Mouse (Mus musculus) 3134 (cell line): ENCODE results near the gene Tecpr2.

Experiments
- DNase-seq: peaks from one replicate; pipeline ENCODE4 v3.0.0-alpha.2; 2011; ENCODE audit warnings: low spot score; ENCODE audit not compliant: insufficient read length; ENCODE audit errors: extremely low read depth

Tecpr2 gene

GRCm38 (mm10) chr12:110975838-110976468, 86.9 kb downstream of the Tecpr2 start:
- no peak for DNase-seq

- no peak for DNase-seq
Measured at GRCm38 (mm10) chr12:110976589-110977344, 87.7 kb downstream of the Tecpr2 start.

GRCm38 (mm10) chr12:110977345-110977733, 88.3 kb downstream of the Tecpr2 start:
- DNase-seq = no peak

GRCm38 (mm10) chr12:110977896-110978606, 89.0 kb downstream of the Tecpr2 start:
- DNase-seq = no peak

GRCm38 (mm10) chr12:110978607-110979406, 89.7 kb downstream of the Tecpr2 start, which contains the start of gene Ankrd9:
TSS of gene Ankrd9 (minus strand) at chr12:110979040.
- peak; percentile 96 for DNase-seq

- no peak for DNase-seq
Measured at GRCm38 (mm10) chr12:110979808-110980207, 90.7 kb downstream of the Tecpr2 start.

- no peak for DNase-seq
Measured at GRCm38 (mm10) chr12:110981736-110982135, 92.7 kb downstream of the Tecpr2 start.

DNA sequence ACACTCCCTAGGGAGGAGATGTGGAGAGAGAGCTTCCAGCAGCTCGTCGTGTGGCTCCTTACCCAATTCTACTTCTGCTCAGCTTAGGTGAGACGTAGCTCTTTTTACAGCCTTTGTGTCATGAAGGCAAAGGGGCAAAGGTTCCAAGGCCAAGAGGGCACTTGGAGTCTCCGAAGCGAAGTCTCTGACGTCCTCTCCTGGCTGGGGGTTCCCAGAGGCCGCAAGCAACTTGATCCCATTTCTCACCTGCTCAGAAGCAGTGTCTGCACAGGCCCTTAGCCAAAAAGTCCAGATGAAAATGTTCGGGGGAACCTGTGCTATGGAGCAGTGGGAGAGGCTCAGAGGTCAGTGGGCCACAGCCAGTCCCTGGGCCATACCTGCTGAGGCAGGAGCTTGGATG, 94.0 kb downstream of the Tecpr2 start:
- no peak for DNase-seq

- DNase-seq = no peak
Measured at GRCm38 (mm10) chr12:110983714-110984113, 94.7 kb downstream of the Tecpr2 start.

GRCm38 (mm10) chr12:110984598-110984997, 95.5 kb downstream of the Tecpr2 start:
- DNase-seq = no peak

DNA sequence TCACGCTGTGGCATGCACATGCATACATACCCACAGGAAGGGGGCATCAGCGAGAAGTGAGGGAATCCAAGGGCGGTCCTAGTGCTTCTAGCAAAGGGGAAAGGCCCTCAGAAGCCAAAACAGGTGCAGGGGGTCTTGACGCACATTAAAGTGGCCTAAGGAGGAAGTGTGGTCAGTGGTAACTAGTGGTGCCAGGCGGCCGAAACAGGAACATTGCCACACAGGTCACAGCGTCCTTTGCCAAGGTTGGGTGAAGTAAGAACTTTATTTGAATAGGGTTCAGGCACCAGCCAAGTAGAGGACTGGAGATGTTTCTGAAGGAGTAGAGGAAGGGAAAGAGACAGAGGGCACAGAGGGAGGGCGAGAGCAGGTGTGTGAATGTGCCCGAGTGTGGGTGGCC, 96.1 kb downstream of the Tecpr2 start:
- no peak for DNase-seq

DNA sequence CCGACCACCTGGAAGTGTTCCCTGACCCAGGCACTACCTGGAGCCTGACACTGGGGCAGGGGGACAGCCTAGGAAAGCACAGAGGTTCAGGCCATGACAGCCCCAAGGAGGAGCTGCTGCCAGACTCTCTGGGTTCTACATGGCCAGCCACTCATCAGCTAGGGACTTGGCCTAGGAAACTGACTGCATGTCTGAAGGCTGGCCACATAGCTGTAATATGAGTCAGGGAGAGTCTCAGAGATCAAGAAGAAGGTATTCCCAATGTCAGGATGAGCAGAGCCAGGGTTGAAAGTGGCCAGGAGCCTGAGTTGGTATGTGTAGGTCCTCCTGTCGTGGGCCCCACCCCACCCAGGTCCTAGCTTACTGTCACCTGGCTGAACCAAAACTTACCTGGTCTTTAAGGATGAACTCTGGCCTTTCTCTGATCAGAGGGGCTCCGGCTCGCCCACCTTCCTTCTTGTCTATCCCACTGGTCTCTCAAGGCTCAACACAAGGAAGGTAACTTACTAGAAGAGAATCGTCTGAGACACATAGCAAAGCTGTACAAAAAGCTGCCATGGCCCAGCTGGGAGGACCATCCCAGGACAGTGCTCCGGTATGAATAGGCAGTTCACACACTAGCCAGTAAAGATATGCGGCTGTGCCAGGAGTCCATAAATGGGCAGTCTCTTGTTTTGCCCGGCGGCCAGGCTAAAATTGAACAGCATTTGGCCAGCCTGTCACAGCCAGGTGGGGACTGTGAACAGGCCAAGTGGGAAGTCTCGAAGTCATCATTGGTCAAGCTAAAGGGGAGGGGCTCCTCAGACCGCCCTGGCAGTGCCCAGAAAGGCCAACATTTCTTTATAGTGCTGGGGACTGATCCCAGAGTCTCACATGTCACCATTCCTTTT, 97.7 kb downstream of the Tecpr2 start:
- no peak for DNase-seq

DNA sequence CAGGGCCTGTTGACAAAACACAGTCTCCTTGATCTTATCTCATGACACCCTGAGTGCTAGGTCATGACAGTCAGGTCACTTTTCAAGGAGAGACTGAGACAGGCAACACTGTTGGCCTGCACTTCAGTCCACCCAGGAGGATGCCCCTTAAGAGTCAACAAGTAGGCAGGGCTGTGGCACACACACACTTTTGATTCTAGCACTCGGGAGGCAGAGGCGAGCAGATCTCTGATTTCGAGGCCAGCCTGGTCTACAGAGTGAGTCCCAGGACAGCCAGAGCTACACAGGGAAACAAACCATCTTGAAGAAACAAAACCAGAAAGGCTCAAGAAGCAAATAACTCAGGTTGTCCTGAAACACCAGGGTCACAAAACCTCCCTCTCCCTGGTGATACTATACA, 100.3 kb downstream of the Tecpr2 start:
- no peak for DNase-seq

GRCm38 (mm10) chr12:110990500-110990899, 101.4 kb downstream of the Tecpr2 start:
- DNase-seq = no peak

DNA sequence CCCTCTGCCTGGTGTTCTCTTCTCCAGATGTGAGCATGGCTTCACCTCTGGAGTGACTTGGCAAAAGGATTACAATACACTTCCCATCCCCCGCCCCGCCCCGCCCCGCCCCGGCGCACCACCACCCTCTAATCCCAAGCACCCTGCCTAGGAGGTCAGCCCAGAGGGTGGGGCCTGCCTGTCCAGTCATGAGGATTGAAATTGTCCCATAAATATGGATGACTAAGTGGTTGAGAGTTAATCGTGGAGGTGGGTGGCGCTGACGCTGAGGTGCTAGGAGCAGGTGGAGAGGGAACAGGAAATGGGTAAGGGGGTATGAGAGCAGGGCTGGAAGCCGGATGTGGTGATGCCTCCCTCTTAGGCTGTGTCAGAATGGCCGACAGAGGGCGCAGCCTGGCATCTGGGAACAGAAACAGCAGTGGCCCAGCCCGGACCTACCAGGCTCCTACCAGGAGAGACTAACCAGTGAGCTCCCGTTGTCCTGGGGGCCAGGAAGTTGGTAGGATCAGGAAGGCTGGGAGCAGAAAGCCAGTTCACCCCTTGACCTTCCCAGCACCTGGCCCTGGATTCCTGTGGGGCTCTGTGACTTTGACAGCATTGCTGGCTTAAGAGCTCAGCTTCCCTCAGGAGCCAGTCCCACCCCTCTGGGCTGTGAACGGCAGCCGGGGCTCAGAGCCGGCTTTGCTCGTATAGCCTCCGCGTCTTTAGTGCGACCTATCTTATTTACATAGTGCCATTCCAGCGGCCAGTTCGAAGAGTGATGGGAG, 102.5 kb downstream of the Tecpr2 start:
- peak; percentile 86 for DNase-seq

- DNase-seq = peak; percentile 90
Measured at GRCm38 (mm10) chr12:110992128-110992553, 103.1 kb downstream of the Tecpr2 start.

DNA sequence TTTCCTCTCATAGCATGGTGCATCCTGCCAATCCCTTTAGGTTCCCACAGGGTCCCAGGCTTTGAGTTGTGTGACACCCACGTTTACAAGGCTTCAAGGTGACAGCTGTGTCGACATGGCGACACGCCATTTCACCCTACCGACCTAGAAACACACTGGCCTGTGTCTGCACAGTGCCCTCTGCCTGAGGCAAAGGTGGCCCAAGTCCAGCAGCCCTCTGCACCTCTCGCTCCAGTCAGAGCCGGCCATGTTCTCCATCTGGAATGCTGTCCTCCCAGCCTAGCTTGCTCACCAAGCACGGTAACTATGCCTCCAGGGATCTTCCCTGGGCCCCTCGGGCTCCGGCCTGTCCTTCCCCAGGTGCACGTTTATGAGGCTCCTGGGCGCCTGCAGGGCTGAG, 103.7 kb downstream of the Tecpr2 start:
- DNase-seq = no peak

GRCm38 (mm10) chr12:110993226-110993625, 104.2 kb downstream of the Tecpr2 start:
- no peak for DNase-seq

DNA sequence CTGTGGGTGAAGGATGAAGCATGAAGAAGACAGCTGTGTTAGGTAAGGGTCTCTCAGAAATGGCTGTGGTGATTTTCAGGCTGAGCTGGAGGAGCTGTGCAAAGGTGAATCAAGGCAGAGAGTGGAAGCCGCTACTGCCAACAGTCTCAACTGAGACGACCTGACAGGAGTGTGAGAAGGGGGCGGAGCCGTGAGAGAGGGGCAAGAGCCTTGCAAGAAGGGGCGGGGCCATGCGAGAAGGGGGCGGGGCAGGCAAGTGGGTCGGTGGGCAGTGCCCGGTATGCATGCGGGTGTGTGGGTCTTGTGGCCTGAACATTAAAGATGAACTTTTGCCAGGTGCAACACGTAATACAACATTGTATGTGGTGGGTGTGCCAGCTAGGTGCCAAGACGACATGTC, 105.6 kb downstream of the Tecpr2 start:
- DNase-seq = no peak
